16 mouse cellular contexts compared by ENCODE assay signal in the genomic region with DNA sequence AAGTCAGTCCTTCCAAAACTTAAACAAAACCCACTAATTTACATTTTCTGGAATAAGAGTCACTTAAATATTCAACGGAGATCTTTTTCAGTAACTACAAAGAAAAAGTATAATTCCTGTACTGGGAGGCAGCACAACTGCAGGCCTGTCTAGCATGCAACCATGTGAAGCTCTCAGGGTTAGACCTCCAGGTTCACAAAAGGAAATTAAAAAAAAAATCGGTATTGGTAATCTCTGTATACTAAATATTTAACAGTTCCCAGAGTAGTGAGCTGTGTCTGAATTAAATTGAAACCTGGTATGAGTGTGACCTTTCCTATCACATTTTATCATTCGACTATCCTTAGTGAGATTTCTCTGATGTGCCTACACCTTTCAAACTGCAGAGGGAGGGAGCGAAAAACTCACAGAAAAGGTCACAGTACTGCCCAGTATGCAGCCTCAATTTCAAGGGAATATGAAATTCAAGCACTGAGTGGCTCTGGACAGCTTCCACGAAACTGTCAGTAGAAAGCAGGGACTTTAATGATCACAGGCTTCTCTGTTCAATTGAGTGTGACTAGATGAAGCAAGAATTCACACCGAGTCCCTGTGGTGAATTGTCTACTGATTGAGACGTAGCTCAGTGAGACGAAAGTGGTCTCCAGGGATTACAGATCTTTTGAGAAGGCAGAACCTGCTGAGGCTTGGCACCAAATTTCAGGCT.
DNase-seq lines count a peak whose midpoint lies in the region; ATAC-seq and TF ChIP-seq lines count a peak whose summit lies in the region.
"Had no signal": no experiment of that assay in that cellular context is flagged by ENCODE, and none has a peak within 500 bp of the region (broad histone marks: within the 10 kb centered on the region; RNA-seq: fewer than 3 reads in every experiment).

No protein-coding gene starts in this region.

- H3K9me3 ChIP-seq in forebrain, embryonic 14.5 days (replicated peaks; ENCODE audit: control insufficient read depth, low read length): no peaks in the 10 kb centered on the region
- no peaks in the 10 kb centered on the region for H3K9me3 ChIP-seq in forebrain, embryonic 12.5 days
- H3K9me3 ChIP-seq in hindbrain, embryonic 14.5 days (ENCODE audit: control insufficient read depth, low read length): no peaks in the 10 kb centered on the region
- H3K9me3 ChIP-seq in midbrain, embryonic 16.5 days (replicated peaks; ENCODE audit: control insufficient read depth, low read length, poor library complexity, severe bottlenecking): no peaks in the 10 kb centered on the region
- no peaks in the 10 kb centered on the region for H3K9me3 ChIP-seq in intestine, postnatal 0 days (ENCODE audit: control insufficient read depth)

- peak; percentile 61; the same call in 1 of the 2 replicates for ATAC-seq in forebrain, embryonic 14.5 days
- no peak for ATAC-seq in forebrain, embryonic 12.5 days (ENCODE audit: low FRiP score)
- ATAC-seq in hindbrain, embryonic 14.5 days (ENCODE audit: low FRiP score): peak; percentile 93
- peak; percentile 95 for ATAC-seq in midbrain, embryonic 16.5 days
- no peak for ATAC-seq in intestine, postnatal 0 days
- ATAC-seq: inflammation-experienced regulatory T-cells, adult 6 months; liver, postnatal 0 days had no signal

- H3K27me3 ChIP-seq in forebrain, embryonic 14.5 days (replicated peaks; ENCODE audit: control insufficient read depth, insufficient read depth, low read length): no peaks in the 10 kb centered on the region
- H3K27me3 ChIP-seq in forebrain, embryonic 12.5 days: no peaks in the 10 kb centered on the region
- H3K27me3 ChIP-seq in hindbrain, embryonic 14.5 days (ENCODE audit: control insufficient read depth, insufficient read depth, low read length): no peaks in the 10 kb centered on the region
- H3K27me3 ChIP-seq in midbrain, embryonic 16.5 days (ENCODE audit: control insufficient read depth, insufficient read depth, low read depth, low read length): no peaks in the 10 kb centered on the region
- no peaks in the 10 kb centered on the region for H3K27me3 ChIP-seq in intestine, postnatal 0 days (replicated peaks; ENCODE audit: control insufficient read depth, insufficient read depth, low read length)

- TF ChIP-seq POLR2A in brain, embryonic 14.5 days (IDR thresholded peaks at IDR 0.05; ENCODE audit: borderline replicate concordance, extremely low read depth, insufficient read depth, insufficient read length, poor library complexity, severe bottlenecking): no peak

- no peak overlapping the region for H3K27ac ChIP-seq in forebrain, embryonic 14.5 days (ENCODE audit: low read depth, low read length)
- no peak overlapping the region for H3K27ac ChIP-seq in forebrain, embryonic 12.5 days
- no peak overlapping the region for H3K27ac ChIP-seq in hindbrain, embryonic 14.5 days
- H3K27ac ChIP-seq in midbrain, embryonic 16.5 days (ENCODE audit: low read length): no peak overlapping the region
- no peak overlapping the region for H3K27ac ChIP-seq in intestine, postnatal 0 days (ENCODE audit: low read depth, low read length)
- H3K27ac ChIP-seq: heart, adult 2 months; kidney, postnatal 0 days had no signal

- H3K4me3 ChIP-seq in forebrain, embryonic 14.5 days (ENCODE audit: low read depth, low read length): no peak overlapping the region
- no peak overlapping the region for H3K4me3 ChIP-seq in forebrain, embryonic 12.5 days (replicated peaks)
- H3K4me3 ChIP-seq in hindbrain, embryonic 14.5 days (replicated peaks; ENCODE audit: low read length): no peak overlapping the region
- H3K4me3 ChIP-seq in midbrain, embryonic 16.5 days (ENCODE audit: low read depth, low read length): no peak overlapping the region
- no peak overlapping the region for H3K4me3 ChIP-seq in intestine, postnatal 0 days (ENCODE audit: low read depth, low read length)
- H3K4me3 ChIP-seq: heart, adult 2 months had no signal

- no peak overlapping the region for H3K4me2 ChIP-seq in forebrain, embryonic 14.5 days (ENCODE audit: low read length)
- H3K4me2 ChIP-seq in forebrain, embryonic 12.5 days: no peak overlapping the region
- H3K4me2 ChIP-seq in hindbrain, embryonic 14.5 days (replicated peaks): no peak overlapping the region
- H3K4me2 ChIP-seq in midbrain, embryonic 16.5 days (ENCODE audit: low read length): no peak overlapping the region
- no peak overlapping the region for H3K4me2 ChIP-seq in intestine, postnatal 0 days (replicated peaks; ENCODE audit: low read depth)

- WGBS in forebrain, embryonic 14.5 days: 55% methylated on average over 8 of the region's 8 CpGs
- 67% methylated on average over 8 of the region's 8 CpGs for WGBS in forebrain, embryonic 12.5 days
- 42% methylated on average over 8 of the region's 8 CpGs for WGBS in hindbrain, embryonic 14.5 days
- WGBS in midbrain, embryonic 16.5 days: 30% methylated on average over 8 of the region's 8 CpGs
- 78% methylated on average over 8 of the region's 8 CpGs for WGBS in intestine, postnatal 0 days

- TF ChIP-seq CTCF in brain, embryonic 14.5 days (IDR thresholded peaks at IDR 0.05; ENCODE audit: borderline replicate concordance, extremely low read depth, insufficient read depth, insufficient read length): no peak
- TF ChIP-seq CTCF in intestine, postnatal 0 days (IDR thresholded peaks at IDR 0.05; ENCODE audit: low read depth): no peak

- H3K36me3 ChIP-seq in forebrain, embryonic 14.5 days (ENCODE audit: control insufficient read depth, insufficient read depth, low read length): no peaks in the 10 kb centered on the region
- H3K36me3 ChIP-seq in forebrain, embryonic 12.5 days (replicated peaks): no peaks in the 10 kb centered on the region
- H3K36me3 ChIP-seq in hindbrain, embryonic 14.5 days (replicated peaks; ENCODE audit: control insufficient read depth, insufficient read depth): no peaks in the 10 kb centered on the region
- no peaks in the 10 kb centered on the region for H3K36me3 ChIP-seq in midbrain, embryonic 16.5 days (ENCODE audit: control insufficient read depth, insufficient read depth, low read length)
- H3K36me3 ChIP-seq in intestine, postnatal 0 days (ENCODE audit: control insufficient read depth, insufficient read depth): no peaks in the 10 kb centered on the region

- no peaks in the 10 kb centered on the region for H3K4me1 ChIP-seq in forebrain, embryonic 14.5 days (ENCODE audit: control insufficient read depth, insufficient read depth, low read length)
- no peaks in the 10 kb centered on the region for H3K4me1 ChIP-seq in forebrain, embryonic 12.5 days
- no peaks in the 10 kb centered on the region for H3K4me1 ChIP-seq in hindbrain, embryonic 14.5 days (replicated peaks; ENCODE audit: control insufficient read depth, insufficient read depth, low read length)
- H3K4me1 ChIP-seq in midbrain, embryonic 16.5 days (ENCODE audit: control insufficient read depth, insufficient read depth, low read length): no peaks in the 10 kb centered on the region
- H3K4me1 ChIP-seq in intestine, postnatal 0 days (replicated peaks; ENCODE audit: control insufficient read depth, insufficient read depth, low read length): no peaks in the 10 kb centered on the region

- DNase-seq in forebrain, embryonic 14.5 days (ENCODE audit: low spot score): peak; percentile 54
- peak; percentile 78 for DNase-seq in brain, embryonic 14.5 days (ENCODE audit: low read depth)
- DNase-seq in hindbrain, embryonic 14.5 days (ENCODE audit: low spot score): peak; percentile 28
- no peak for DNase-seq in gastrocnemius, adult 8-10 months (ENCODE audit: low spot score in 2 of 2)
- no peak for DNase-seq in right cerebral cortex, postnatal 25 days
- DNase-seq: cerebellum, adult 9-11 months; gastrocnemius, postnatal 10 days; heart, adult 2 months; liver, postnatal 0 days; lung, postnatal 4 days; thymus, adult 18-20 months had no signal

- H3K9ac ChIP-seq in forebrain, embryonic 14.5 days (ENCODE audit: low read length): no peak overlapping the region
- no peak overlapping the region for H3K9ac ChIP-seq in forebrain, embryonic 12.5 days
- no peak overlapping the region for H3K9ac ChIP-seq in hindbrain, embryonic 14.5 days
- no peak overlapping the region for H3K9ac ChIP-seq in midbrain, embryonic 16.5 days (ENCODE audit: low read depth, low read length)
- no peak overlapping the region for H3K9ac ChIP-seq in intestine, postnatal 0 days (ENCODE audit: low read depth, low read length)
- H3K9ac ChIP-seq: liver, postnatal 0 days had no signal

Comparison
In these comparisons a context has a peak if more than half of its experiments do, and no peak if none do; other contexts are left out.
1. ATAC-seq: peak in forebrain, embryonic 14.5 days (single experiment), hindbrain, embryonic 14.5 days (single experiment) and midbrain, embryonic 16.5 days (single experiment); none in forebrain, embryonic 12.5 days (single experiment) and intestine, postnatal 0 days (single experiment).
2. DNase-seq: peak in forebrain, embryonic 14.5 days (single experiment), brain, embryonic 14.5 days (single experiment) and hindbrain, embryonic 14.5 days (single experiment); none in gastrocnemius, adult 8-10 months (0 of 2) and right cerebral cortex, postnatal 25 days (single experiment).